Mouse (Mus musculus): ENCODE measurements around the gene Cd83. TPM values are rescaled to one million over a fixed set of nuclear protein-coding genes. Genes with fewer than 3 reads are reported as not detected.
A peak's percentile ranks its signal among the peaks of the same experiment; 100 is the strongest.

Gene Cd83
- polyA plus RNA-seq, 1 experiment from 2014 or later = 13.2 TPM

DNA sequence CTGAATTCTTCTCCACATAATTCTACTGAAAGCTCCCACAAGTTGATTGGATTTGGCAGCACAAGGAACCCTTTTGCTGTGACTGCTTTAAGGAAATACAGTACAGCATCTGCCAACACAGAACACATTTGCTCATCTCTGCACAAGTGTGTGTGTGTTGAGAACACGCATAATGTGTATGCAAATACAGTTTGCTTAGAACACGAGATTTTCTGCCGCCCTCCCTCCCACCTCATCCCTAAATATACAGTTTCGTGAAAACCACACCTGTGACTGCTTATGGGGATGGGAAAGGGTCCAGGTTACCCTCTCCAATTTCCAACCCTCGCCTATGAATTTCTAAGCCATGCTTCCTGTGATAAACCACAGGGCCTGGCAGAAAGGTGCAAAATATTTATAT is 60.6 kb downstream of the Cd83 start:
- Histone ChIP-seq H3K4me2 (no peak overlapping the region), H3K36me3 (no peaks in the 10 kb centered on the region), H3K9me3 (no peaks in the 10 kb centered on the region), H3K4me1 (replicated peaks) (peaks cover 17% of the 10 kb centered on the region), H3K4me3 (replicated peaks) (no peak overlapping the region), H3K27me3 (no peaks in the 10 kb centered on the region), H3K27ac (no peak overlapping the region), H3K9ac (replicated peaks) (no peak overlapping the region)
- ATAC-seq (ENCODE audit: insufficient number of reproducible peaks, insufficient read depth, low FRiP score, low TSS enrichment, low read depth) = no peak
- WGBS = 65% methylated on average over 5 of the region's 5 CpGs

DNA sequence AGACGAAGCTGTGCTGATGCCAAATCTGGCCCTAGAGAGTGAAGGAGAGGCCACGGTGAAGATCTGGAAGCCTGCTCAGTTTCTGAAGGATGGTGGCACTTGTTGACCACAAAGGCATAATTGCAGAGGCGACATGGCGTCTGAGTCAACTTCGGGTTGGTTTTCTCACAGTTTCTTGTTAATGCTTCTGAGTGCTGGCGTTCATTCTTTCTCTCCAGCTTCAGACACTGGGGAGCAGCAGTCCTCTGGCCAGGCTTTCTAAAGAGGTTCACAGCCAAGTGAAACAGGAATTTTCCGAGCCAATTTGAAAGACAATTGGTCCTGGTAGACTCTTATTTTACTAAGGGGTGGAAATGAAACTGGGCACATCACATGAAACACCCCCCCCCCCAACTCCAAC is 62.6 kb downstream of the Cd83 start:
- 84% methylated on average over 7 of the region's 7 CpGs for WGBS
- no peaks in the 10 kb centered on the region for H3K9me3 ChIP-seq
- ATAC-seq (ENCODE audit: insufficient number of reproducible peaks, insufficient read depth, low FRiP score, low TSS enrichment, low read depth) = no peak

DNA sequence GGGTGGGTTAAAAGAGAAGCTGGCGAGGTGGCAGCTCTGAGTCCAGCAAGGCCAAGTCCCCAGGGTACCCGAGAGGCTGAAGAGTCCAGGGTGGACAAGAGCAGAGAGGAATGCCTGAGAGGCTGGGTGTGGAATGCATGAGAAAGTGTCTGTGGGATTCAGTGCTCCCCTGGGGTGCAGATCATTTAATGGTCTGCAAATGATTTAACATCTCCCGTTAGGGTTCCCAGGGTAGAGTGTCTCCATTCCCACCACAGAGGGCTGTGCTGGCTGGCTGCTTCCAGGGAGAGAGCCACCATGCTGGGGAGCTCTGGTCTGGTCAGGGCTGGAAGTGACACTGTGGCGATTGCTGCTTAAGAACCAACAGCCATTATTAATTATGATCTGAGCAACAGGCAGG is 65.2 kb downstream of the Cd83 start:
- no peak overlapping the region for H3K27ac ChIP-seq
- no peak overlapping the region for H3K4me2 ChIP-seq
- no peaks in the 10 kb centered on the region for H3K9me3 ChIP-seq
- ATAC-seq (ENCODE audit: insufficient number of reproducible peaks, insufficient read depth, low FRiP score, low TSS enrichment, low read depth) = no peak
- no peaks in the 10 kb centered on the region for H3K36me3 ChIP-seq
- H3K27me3 ChIP-seq = no peaks in the 10 kb centered on the region
- H3K4me3 ChIP-seq (replicated peaks) = no peak overlapping the region
- no peak overlapping the region for H3K9ac ChIP-seq (replicated peaks)
- H3K4me1 ChIP-seq (replicated peaks) = peaks cover 11% of the 10 kb centered on the region
- WGBS = 32% methylated on average over 4 of the region's 4 CpGs

More for the DNA sequence above, 62.6 kb downstream of the Cd83 start:
- H3K36me3 ChIP-seq = no peaks in the 10 kb centered on the region
- no peak overlapping the region for H3K4me2 ChIP-seq
- H3K9ac ChIP-seq (replicated peaks) = no peak overlapping the region
- H3K27ac ChIP-seq = no peak overlapping the region
- no peaks in the 10 kb centered on the region for H3K27me3 ChIP-seq
- peaks cover 11% of the 10 kb centered on the region for H3K4me1 ChIP-seq (replicated peaks)
- H3K4me3 ChIP-seq (replicated peaks) = no peak overlapping the region

DNA sequence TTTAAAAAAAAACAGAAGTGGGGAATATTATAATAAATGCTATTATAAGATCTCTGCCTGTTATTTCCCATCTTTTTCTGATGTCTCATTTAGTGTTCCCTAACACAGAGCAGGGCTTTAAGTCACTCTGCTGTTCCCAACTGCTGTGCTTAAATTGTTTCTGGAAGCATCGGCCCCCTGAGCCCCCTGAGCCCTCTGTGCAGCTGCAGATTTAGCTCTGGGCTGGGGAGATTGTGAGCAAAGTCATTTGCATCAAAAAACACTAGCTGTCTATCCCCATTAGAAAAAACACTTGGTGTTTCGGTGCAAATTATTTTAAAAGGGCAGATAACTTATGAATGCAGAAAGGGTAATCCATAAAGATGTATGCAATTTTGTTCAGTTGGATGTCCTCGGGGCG is 66.5 kb downstream of the Cd83 start:
- Histone ChIP-seq H3K27ac (0 out of 2 replicates have a peak overlapping the region, but pooled peaks have one; percentile 29), H3K36me3 (no peaks in the 10 kb centered on the region), H3K9ac (replicated peaks) (no peak overlapping the region), H3K4me3 (replicated peaks) (no peak overlapping the region), H3K27me3 (no peaks in the 10 kb centered on the region; the same call in 1 of the 2 replicates), H3K9me3 (no peaks in the 10 kb centered on the region), H3K4me2 (no peak overlapping the region), H3K4me1 (replicated peaks) (peaks cover 11% of the 10 kb centered on the region)
- no peak for ATAC-seq (ENCODE audit: insufficient number of reproducible peaks, insufficient read depth, low FRiP score, low TSS enrichment, low read depth)
- WGBS = 58% methylated on average over 4 of the region's 4 CpGs

Other genes starting within 250 kb of the Cd83 start
- gene Mcur1, start 224.6 kb upstream of the Cd83 start, polyA plus RNA-seq (2016; fragmentation: Nextera tagmentation; extraction: Ambion mirVana) = 16.0 and 17.8 TPM in 2 replicates
- 6.5 and 8.5 TPM in 2 replicates for gene Rnf182, start 169.1 kb upstream of the Cd83 start, polyA plus RNA-seq (2016; fragmentation: Nextera tagmentation; extraction: Ambion mirVana)